Mouse (Mus musculus) hindbrain, postnatal 0 days (tissue): ENCODE measurements at regions not wholly inside any gene's neighbourhood (a gene's known extent, or its start where the extent isn't known, plus 50 kb on each side); places are given as distances from the start of the nearest gene placed in this dataset.
A peak's percentile ranks its signal among the peaks of the same experiment; 100 is the strongest.

Experiments
- ATAC-seq: fragments of 200-750 bp; cut with Nextera tagmentation; 2 replicates; pipeline ENCODE4 v1.8.0; 2017; ENCODE audit warnings: mild to moderate bottlenecking, moderate TSS enrichment, moderate library complexity
- DNase-seq: peaks from one replicate; pipeline ENCODE4 v3.0.0-alpha.2; 2015; ENCODE audit warnings: low spot score
- H3K27ac ChIP-seq: fragments of 300-500 bp; sonication (generic); 2 replicates; pipeline ENCODE4 v1.5.1; 2014; ENCODE audit warnings: mild to moderate bottlenecking
- H3K27me3 ChIP-seq: fragments of 300-500 bp; sonication (generic); 2 replicates; pipeline ENCODE4 v1.6.1; 2014; ENCODE audit warnings: low read length, mixed read lengths; ENCODE audit not compliant: insufficient read depth
- H3K36me3 ChIP-seq: fragments of 300-500 bp; sonication (generic); 2 replicates; pipeline ENCODE4 v1.6.1; 2014; ENCODE audit warnings: low read length, mixed read lengths; ENCODE audit not compliant: insufficient read depth
- H3K4me1 ChIP-seq: fragments of 300-500 bp; sonication (generic); 2 replicates; pipeline ENCODE4 v1.6.1; 2014; ENCODE audit warnings: antibody characterized with exemption, low read length, mixed read lengths; ENCODE audit not compliant: insufficient read depth
- H3K4me2 ChIP-seq: fragments of 300-500 bp; sonication (generic); 2 replicates; pipeline ENCODE4 v1.6.1; 2014; ENCODE audit warnings: low read depth, mild to moderate bottlenecking, low read length, moderate library complexity, mixed read lengths
- H3K4me3 ChIP-seq: fragments of 300-500 bp; sonication (generic); 2 replicates; pipeline ENCODE4 v1.5.1; 2014; ENCODE audit warnings: low read length
- H3K9ac ChIP-seq: fragments of 300-500 bp; sonication (generic); replicated peaks from 2 replicates; pipeline ENCODE4 v1.6.1; 2014; ENCODE audit warnings: mild to moderate bottlenecking, low read length, moderate library complexity, mixed read lengths
- H3K9me3 ChIP-seq: fragments of 300-500 bp; sonication (generic); 2 replicates; pipeline ENCODE4 v1.6.1; 2016; ENCODE audit warnings: low read length, mixed read lengths
- CTCF ChIP-seq: IDR thresholded peaks from 2 replicates; pipeline ENCODE4 v1.5.1; 2016; ENCODE audit warnings: antibody characterized with exemption, control low read depth, low read depth
- WGBS: fragments of 180-500 bp; shearing (Covaris S2); extraction: QIAGEN DNeasy Blood & Tissue Kit; methylation state at CpG from one replicate; pipeline ENCODE4 v1.1.7; 2014; 5-methylcytosine and 5-hydroxymethylcytosine counted together

GRCm38 (mm10) chr3:17811290-17811689, 136.9 kb upstream of the Cypt12 start:
- ATAC-seq (no peak), DNase-seq (no peak)
- Histone ChIP-seq H3K36me3 (no peaks in the 10 kb centered on the region), H3K27ac (no peak overlapping the region), H3K4me1 (no peaks in the 10 kb centered on the region), H3K9me3 (no peaks in the 10 kb centered on the region), H3K4me3 (no peak overlapping the region), H3K9ac (no peak overlapping the region), H3K27me3 (no peaks in the 10 kb centered on the region), H3K4me2 (no peak overlapping the region)
- TF ChIP-seq CTCF: no peak
- WGBS: 47% methylated on average over 6 of the region's 6 CpGs

GRCm38 (mm10) chr3:17824201-17824600, 124.0 kb upstream of the Cypt12 start:
- Histone ChIP-seq H3K9ac (no peak overlapping the region), H3K27ac (no peak overlapping the region), H3K36me3 (no peaks in the 10 kb centered on the region), H3K4me3 (no peak overlapping the region), H3K9me3 (no peaks in the 10 kb centered on the region), H3K4me2 (no peak overlapping the region), H3K27me3 (no peaks in the 10 kb centered on the region), H3K4me1 (no peaks in the 10 kb centered on the region)
- DNase-seq (no peak), ATAC-seq (no peak)
- no peak for TF ChIP-seq CTCF
- WGBS: 58% methylated on average over 3 of the region's 3 CpGs

- Histone ChIP-seq H3K9ac (no peak overlapping the region), H3K4me2 (no peak overlapping the region), H3K27me3 (no peaks in the 10 kb centered on the region), H3K4me3 (no peak overlapping the region), H3K27ac (no peak overlapping the region), H3K4me1 (no peaks in the 10 kb centered on the region), H3K36me3 (no peaks in the 10 kb centered on the region), H3K9me3 (no peaks in the 10 kb centered on the region)
- 43% methylated on average over 4 of the region's 4 CpGs for WGBS
- no peak for ATAC-seq
- peak; percentile 77 for DNase-seq
- TF ChIP-seq CTCF: peak; percentile 78
Measured at GRCm38 (mm10) chr3:17824662-17825061, 123.5 kb upstream of the Cypt12 start.

- Histone ChIP-seq H3K4me2 (no peak overlapping the region), H3K9ac (no peak overlapping the region), H3K27ac (no peak overlapping the region), H3K36me3 (no peaks in the 10 kb centered on the region), H3K9me3 (no peaks in the 10 kb centered on the region), H3K4me3 (no peak overlapping the region), H3K27me3 (no peaks in the 10 kb centered on the region), H3K4me1 (no peaks in the 10 kb centered on the region)
- TF ChIP-seq CTCF: no peak
- ATAC-seq (no peak), DNase-seq (no peak)
- 74% methylated on average over 3 of the region's 3 CpGs for WGBS
Measured at GRCm38 (mm10) chr3:17825254-17825890, 122.8 kb upstream of the Cypt12 start.

GRCm38 (mm10) chr3:17834706-17835105, 113.5 kb upstream of the Cypt12 start:
- no peaks in the 10 kb centered on the region for H3K27me3 ChIP-seq
- ATAC-seq (no peak), DNase-seq (peak; percentile 71)
- TF ChIP-seq CTCF: peak; percentile 78
- H3K9me3 ChIP-seq: no peaks in the 10 kb centered on the region
- no peak overlapping the region for H3K9ac ChIP-seq
- H3K4me2 ChIP-seq: no peak overlapping the region
- H3K4me3 ChIP-seq: no peak overlapping the region
- no peaks in the 10 kb centered on the region for H3K4me1 ChIP-seq
- WGBS: 47% methylated on average over 1 of the region's 1 CpGs
- H3K27ac ChIP-seq: no peak overlapping the region
- H3K36me3 ChIP-seq: no peaks in the 10 kb centered on the region

- Histone ChIP-seq H3K27ac (no peak overlapping the region), H3K27me3 (no peaks in the 10 kb centered on the region), H3K36me3 (no peaks in the 10 kb centered on the region), H3K4me2 (no peak overlapping the region), H3K9me3 (no peaks in the 10 kb centered on the region), H3K9ac (no peak overlapping the region), H3K4me3 (no peak overlapping the region), H3K4me1 (no peaks in the 10 kb centered on the region)
- DNase-seq: no peak
- ATAC-seq: no peak
- 80% methylated on average over 7 of the region's 7 CpGs for WGBS
- no peak for TF ChIP-seq CTCF
Measured at GRCm38 (mm10) chr3:17847609-17848008, 100.6 kb upstream of the Cypt12 start.

- no peaks in the 10 kb centered on the region for H3K9me3 ChIP-seq
- peak; percentile 63 for DNase-seq
- H3K27me3 ChIP-seq: no peaks in the 10 kb centered on the region
- H3K27ac ChIP-seq: no peak overlapping the region
- H3K36me3 ChIP-seq: no peaks in the 10 kb centered on the region
- H3K9ac ChIP-seq: no peak overlapping the region
- no peaks in the 10 kb centered on the region for H3K4me1 ChIP-seq
- no peak overlapping the region for H3K4me3 ChIP-seq
- H3K4me2 ChIP-seq: no peak overlapping the region
- TF ChIP-seq CTCF: peak; percentile 75
- no peak for ATAC-seq
Measured at GRCm38 (mm10) chr3:17848181-17848580, 100.0 kb upstream of the Cypt12 start.
